Mouse (Mus musculus) hindbrain, embryonic 14.5 days (tissue): ENCODE measurements at regions not wholly inside any gene's neighbourhood (a gene's known extent, or its start where the extent isn't known, plus 50 kb on each side); places are given as distances from the start of the nearest gene placed in this dataset.

Experiments used
- ATAC-seq: fragments of 200-750 bp; cut with Nextera tagmentation; 2 replicates; pipeline ENCODE4 v1.8.0; 2017; ENCODE audit warnings: moderate number of reproducible peaks, mild to moderate bottlenecking, moderate TSS enrichment, moderate library complexity; ENCODE audit not compliant: low FRiP score
- DNase-seq: peaks from one replicate; pipeline ENCODE4 v3.0.0-alpha.2; 2015; ENCODE audit warnings: low spot score
- H3K27ac ChIP-seq: fragments of 300-500 bp; sonication (generic); 2 replicates; pipeline ENCODE4 v1.5.1; 2014; ENCODE audit warnings: mild to moderate bottlenecking, moderate library complexity
- H3K27me3 ChIP-seq: fragments of 300-500 bp; sonication (generic); 2 replicates; pipeline ENCODE4 v1.6.1; 2014; ENCODE audit warnings: mild to moderate bottlenecking, low read length, mixed read lengths; ENCODE audit not compliant: control insufficient read depth, insufficient read depth
- H3K36me3 ChIP-seq: fragments of 300-500 bp; sonication (generic); replicated peaks from 2 replicates; pipeline ENCODE4 v1.6.1; 2014; ENCODE audit not compliant: control insufficient read depth, insufficient read depth
- H3K4me1 ChIP-seq: fragments of 300-500 bp; sonication (generic); replicated peaks from 2 replicates; pipeline ENCODE4 v1.6.1; 2014; ENCODE audit warnings: antibody characterized with exemption, low read length, mixed read lengths; ENCODE audit not compliant: control insufficient read depth, insufficient read depth
- H3K4me2 ChIP-seq: fragments of 300-500 bp; sonication (generic); replicated peaks from 2 replicates; pipeline ENCODE4 v1.6.1; 2014; ENCODE audit warnings: mild to moderate bottlenecking, moderate library complexity
- H3K4me3 ChIP-seq: fragments of 300-500 bp; sonication (generic); replicated peaks from 2 replicates; pipeline ENCODE4 v1.5.1; 2014; ENCODE audit warnings: mild to moderate bottlenecking, low read length
- H3K9ac ChIP-seq: fragments of 300-500 bp; sonication (generic); 2 replicates; pipeline ENCODE4 v1.6.1; 2014
- H3K9me3 ChIP-seq: fragments of 300-500 bp; sonication (generic); 2 replicates; pipeline ENCODE4 v1.6.1; 2016; ENCODE audit warnings: low read length; ENCODE audit not compliant: control insufficient read depth
- WGBS: fragments of 180-500 bp; shearing (Covaris S2); extraction: QIAGEN DNeasy Blood & Tissue Kit; methylation state at CpG from one replicate; pipeline ENCODE4 v1.1.7; 2014; 5-methylcytosine and 5-hydroxymethylcytosine counted together

- 75% methylated on average over 4 of the region's 4 CpGs for WGBS
- DNase-seq = no peak
- no peak for ATAC-seq
- Histone ChIP-seq H3K9me3 (no peaks in the 10 kb centered on the region), H3K4me2 (no peak overlapping the region), H3K27me3 (no peaks in the 10 kb centered on the region), H3K36me3 (no peaks in the 10 kb centered on the region), H3K4me3 (no peak overlapping the region), H3K4me1 (no peaks in the 10 kb centered on the region), H3K9ac (no peak overlapping the region), H3K27ac (no peak overlapping the region)
Measured at GRCm38 (mm10) chr16:69992715-69993114, 129.2 kb upstream of the Speer2 start.

GRCm38 (mm10) chr16:70006863-70007262 is 143.3 kb upstream of the Speer2 start:
- Histone ChIP-seq H3K27ac (no peak overlapping the region), H3K4me1 (no peaks in the 10 kb centered on the region), H3K27me3 (no peaks in the 10 kb centered on the region), H3K9me3 (no peaks in the 10 kb centered on the region), H3K4me2 (no peak overlapping the region), H3K4me3 (no peak overlapping the region), H3K9ac (no peak overlapping the region), H3K36me3 (no peaks in the 10 kb centered on the region)
- DNase-seq (no peak), ATAC-seq (no peak)
- WGBS = 88% methylated on average over 2 of the region's 2 CpGs

GRCm38 (mm10) chr16:70016980-70017379 is 153.4 kb upstream of the Speer2 start:
- Histone ChIP-seq H3K36me3 (no peaks in the 10 kb centered on the region), H3K9me3 (no peaks in the 10 kb centered on the region), H3K4me3 (no peak overlapping the region), H3K9ac (no peak overlapping the region), H3K4me1 (no peaks in the 10 kb centered on the region), H3K27me3 (no peaks in the 10 kb centered on the region), H3K27ac (no peak overlapping the region), H3K4me2 (no peak overlapping the region)
- 76% methylated on average over 1 of the region's 1 CpGs for WGBS
- ATAC-seq (no peak), DNase-seq (no peak)

- H3K9ac ChIP-seq = no peak overlapping the region
- no peaks in the 10 kb centered on the region for H3K4me1 ChIP-seq
- ATAC-seq = no peak
- no peaks in the 10 kb centered on the region for H3K27me3 ChIP-seq
- H3K36me3 ChIP-seq = no peaks in the 10 kb centered on the region
- H3K4me2 ChIP-seq = no peak overlapping the region
- no peaks in the 10 kb centered on the region for H3K9me3 ChIP-seq
- DNase-seq = no peak
- no peak overlapping the region for H3K4me3 ChIP-seq
- no peak overlapping the region for H3K27ac ChIP-seq
- 92% methylated on average over 2 of the region's 2 CpGs for WGBS
Measured at GRCm38 (mm10) chr16:70019564-70019963, 156.0 kb upstream of the Speer2 start.

- Histone ChIP-seq H3K36me3 (no peaks in the 10 kb centered on the region), H3K4me3 (no peak overlapping the region), H3K9ac (no peak overlapping the region), H3K27ac (no peak overlapping the region), H3K27me3 (no peaks in the 10 kb centered on the region), H3K4me1 (no peaks in the 10 kb centered on the region), H3K9me3 (no peaks in the 10 kb centered on the region), H3K4me2 (no peak overlapping the region)
- no peak for DNase-seq
- 86% methylated on average over 7 of the region's 7 CpGs for WGBS
- ATAC-seq = no peak
Measured at GRCm38 (mm10) chr16:70021436-70021835, 157.9 kb upstream of the Speer2 start.

- Histone ChIP-seq H3K9me3 (no peaks in the 10 kb centered on the region), H3K4me1 (no peaks in the 10 kb centered on the region), H3K27ac (no peak overlapping the region), H3K9ac (no peak overlapping the region), H3K4me3 (no peak overlapping the region), H3K27me3 (no peaks in the 10 kb centered on the region), H3K4me2 (no peak overlapping the region), H3K36me3 (no peaks in the 10 kb centered on the region)
- ATAC-seq (no peak), DNase-seq (no peak)
- WGBS = 77% methylated on average over 13 of the region's 13 CpGs
Measured at GRCm38 (mm10) chr16:70028649-70029048, 165.1 kb upstream of the Speer2 start.

GRCm38 (mm10) chr16:70045547-70045946 is 182.0 kb upstream of the Speer2 start:
- no peak overlapping the region for H3K4me3 ChIP-seq
- ATAC-seq (no peak), DNase-seq (no peak)
- H3K9me3 ChIP-seq = no peaks in the 10 kb centered on the region
- no peaks in the 10 kb centered on the region for H3K36me3 ChIP-seq
- H3K4me2 ChIP-seq = no peak overlapping the region
- no peak overlapping the region for H3K9ac ChIP-seq
- H3K27me3 ChIP-seq = no peaks in the 10 kb centered on the region
- H3K4me1 ChIP-seq = 0 out of 2 replicates have a peak, but pooled peaks cover 3% of the 10 kb centered on the region
- H3K27ac ChIP-seq = no peak overlapping the region

GRCm38 (mm10) chr16:70046009-70046408 is 182.5 kb upstream of the Speer2 start:
- Histone ChIP-seq H3K36me3 (no peaks in the 10 kb centered on the region), H3K4me3 (no peak overlapping the region), H3K9ac (no peak overlapping the region), H3K27me3 (no peaks in the 10 kb centered on the region), H3K9me3 (no peaks in the 10 kb centered on the region), H3K27ac (no peak overlapping the region), H3K4me2 (no peak overlapping the region), H3K4me1 (0 out of 2 replicates have a peak, but pooled peaks cover 3% of the 10 kb centered on the region)
- ATAC-seq = no peak
- WGBS = 68% methylated on average over 4 of the region's 4 CpGs
- no peak for DNase-seq

- ATAC-seq (no peak), DNase-seq (no peak)
- Histone ChIP-seq H3K27ac (no peak overlapping the region), H3K4me2 (no peak overlapping the region), H3K4me3 (no peak overlapping the region), H3K9me3 (no peaks in the 10 kb centered on the region), H3K9ac (no peak overlapping the region), H3K27me3 (no peaks in the 10 kb centered on the region), H3K4me1 (0 out of 2 replicates have a peak, but pooled peaks cover 3% of the 10 kb centered on the region), H3K36me3 (no peaks in the 10 kb centered on the region)
- WGBS = 50% methylated on average over 2 of the region's 2 CpGs
Measured at GRCm38 (mm10) chr16:70049850-70050249, 186.3 kb upstream of the Speer2 start.

- no peaks in the 10 kb centered on the region for H3K9me3 ChIP-seq
- H3K4me1 ChIP-seq = no peaks in the 10 kb centered on the region
- no peak overlapping the region for H3K4me2 ChIP-seq
- H3K27ac ChIP-seq = no peak overlapping the region
- H3K27me3 ChIP-seq = no peaks in the 10 kb centered on the region
- ATAC-seq (no peak), DNase-seq (no peak)
- H3K4me3 ChIP-seq = no peak overlapping the region
- no peak overlapping the region for H3K9ac ChIP-seq
- WGBS = 91% methylated on average over 4 of the region's 4 CpGs
- no peaks in the 10 kb centered on the region for H3K36me3 ChIP-seq
Measured at GRCm38 (mm10) chr16:70071471-70071870, 207.9 kb upstream of the Speer2 start.
